Mouse (Mus musculus): Measurements from ENCODE around the gene Mrtfb. TPM values are rescaled to one million over a fixed set of nuclear protein-coding genes. Genes with fewer than 3 reads are reported as not detected.

Mrtfb gene
- polyA plus RNA-seq, 1 experiment from 2014 or later: 4.5 TPM

GRCm38 (mm10) chr16:13232912-13233802, 23.1 kb upstream of the Mrtfb start:
- H3K4me3 ChIP-seq (ENCODE audit: low read depth, low read length): no peak overlapping the region
- no peak overlapping the region for H3K27ac ChIP-seq (ENCODE audit: low read length)
- H3K4me1 ChIP-seq (ENCODE audit: control insufficient read depth, low read depth, low read length): no peaks in the 10 kb centered on the region
- no peak overlapping the region for H3K9ac ChIP-seq (ENCODE audit: low read depth, low read length)
- H3K36me3 ChIP-seq (ENCODE audit: control insufficient read depth, insufficient read depth): no peaks in the 10 kb centered on the region
- peak; percentile 43; the same call in 1 of the 2 replicates for ATAC-seq (ENCODE audit: low read depth)
- H3K4me2 ChIP-seq (ENCODE audit: low read depth, low read length): no peak overlapping the region
- WGBS (ENCODE audit: insufficient replicate concordance): 38% methylated on average over 14 of the region's 14 CpGs
- H3K27me3 ChIP-seq (ENCODE audit: control insufficient read depth, insufficient read depth, low read depth, low read length): no peaks in the 10 kb centered on the region
- no peaks in the 10 kb centered on the region for H3K9me3 ChIP-seq (replicated peaks; ENCODE audit: control insufficient read depth, low read length)

- Histone ChIP-seq H3K9me3 (replicated peaks; ENCODE audit: control insufficient read depth, low read length) (no peaks in the 10 kb centered on the region), H3K9ac (ENCODE audit: low read depth, low read length) (no peak overlapping the region), H3K27me3 (ENCODE audit: control insufficient read depth, insufficient read depth, low read depth, low read length) (no peaks in the 10 kb centered on the region), H3K4me2 (ENCODE audit: low read depth, low read length) (no peak overlapping the region), H3K4me1 (ENCODE audit: control insufficient read depth, low read depth, low read length) (no peaks in the 10 kb centered on the region), H3K4me3 (ENCODE audit: low read depth, low read length) (no peak overlapping the region), H3K27ac (ENCODE audit: low read length) (no peak overlapping the region), H3K36me3 (ENCODE audit: control insufficient read depth, insufficient read depth) (no peaks in the 10 kb centered on the region)
- WGBS (ENCODE audit: insufficient replicate concordance): 28% methylated on average over 4 of the region's 4 CpGs
- ATAC-seq (ENCODE audit: low read depth): no peak
These were observed 17.2 kb upstream of the Mrtfb start for GRCm38 (mm10) chr16:13239039-13239438.

GRCm38 (mm10) chr16:13239544-13239943, 16.7 kb upstream of the Mrtfb start:
- Histone ChIP-seq H3K36me3 (ENCODE audit: control insufficient read depth, insufficient read depth) (no peaks in the 10 kb centered on the region), H3K27ac (ENCODE audit: low read length) (no peak overlapping the region), H3K4me3 (ENCODE audit: low read depth, low read length) (no peak overlapping the region), H3K4me1 (ENCODE audit: control insufficient read depth, low read depth, low read length) (no peaks in the 10 kb centered on the region), H3K9ac (ENCODE audit: low read depth, low read length) (no peak overlapping the region), H3K27me3 (ENCODE audit: control insufficient read depth, insufficient read depth, low read depth, low read length) (no peaks in the 10 kb centered on the region), H3K4me2 (ENCODE audit: low read depth, low read length) (no peak overlapping the region), H3K9me3 (replicated peaks; ENCODE audit: control insufficient read depth, low read length) (no peaks in the 10 kb centered on the region)
- no peak; the same call in 1 of the 2 replicates for ATAC-seq (ENCODE audit: low read depth)
- 49% methylated on average over 2 of the region's 2 CpGs for WGBS (ENCODE audit: insufficient replicate concordance)

- Histone ChIP-seq H3K4me2 (ENCODE audit: low read depth, low read length) (no peak overlapping the region), H3K36me3 (ENCODE audit: control insufficient read depth, insufficient read depth) (no peaks in the 10 kb centered on the region), H3K9me3 (replicated peaks; ENCODE audit: control insufficient read depth, low read length) (no peaks in the 10 kb centered on the region), H3K27ac (ENCODE audit: low read length) (no peak overlapping the region), H3K4me1 (ENCODE audit: control insufficient read depth, low read depth, low read length) (no peaks in the 10 kb centered on the region), H3K9ac (ENCODE audit: low read depth, low read length) (no peak overlapping the region), H3K27me3 (ENCODE audit: control insufficient read depth, insufficient read depth, low read depth, low read length) (no peaks in the 10 kb centered on the region), H3K4me3 (ENCODE audit: low read depth, low read length) (no peak overlapping the region)
- ATAC-seq (ENCODE audit: low read depth): peak; percentile 55; the same call in 1 of the 2 replicates
- 39% methylated on average over 7 of the region's 7 CpGs for WGBS (ENCODE audit: insufficient replicate concordance)
These were observed 16.0 kb upstream of the Mrtfb start for GRCm38 (mm10) chr16:13240326-13240725.

- Histone ChIP-seq H3K27ac (ENCODE audit: low read length) (no peak overlapping the region), H3K9ac (ENCODE audit: low read depth, low read length) (no peak overlapping the region), H3K27me3 (ENCODE audit: control insufficient read depth, insufficient read depth, low read depth, low read length) (no peaks in the 10 kb centered on the region), H3K9me3 (replicated peaks; ENCODE audit: control insufficient read depth, low read length) (no peaks in the 10 kb centered on the region), H3K4me2 (ENCODE audit: low read depth, low read length) (no peak overlapping the region), H3K4me1 (ENCODE audit: control insufficient read depth, low read depth, low read length) (no peaks in the 10 kb centered on the region), H3K36me3 (ENCODE audit: control insufficient read depth, insufficient read depth) (no peaks in the 10 kb centered on the region), H3K4me3 (ENCODE audit: low read depth, low read length) (no peak overlapping the region)
- ATAC-seq (ENCODE audit: low read depth): no peak
- 48% methylated on average over 4 of the region's 4 CpGs for WGBS (ENCODE audit: insufficient replicate concordance)
These were observed 10.6 kb upstream of the Mrtfb start for GRCm38 (mm10) chr16:13245658-13246057.

GRCm38 (mm10) chr16:13246855-13247254, 9.4 kb upstream of the Mrtfb start:
- no peaks in the 10 kb centered on the region for H3K4me1 ChIP-seq (ENCODE audit: control insufficient read depth, low read depth, low read length)
- H3K27me3 ChIP-seq (ENCODE audit: control insufficient read depth, insufficient read depth, low read depth, low read length): no peaks in the 10 kb centered on the region
- no peak for ATAC-seq (ENCODE audit: low read depth)
- H3K9ac ChIP-seq (ENCODE audit: low read depth, low read length): no peak overlapping the region
- WGBS (ENCODE audit: insufficient replicate concordance): 30% methylated on average over 3 of the region's 3 CpGs
- H3K9me3 ChIP-seq (replicated peaks; ENCODE audit: control insufficient read depth, low read length): no peaks in the 10 kb centered on the region
- no peak overlapping the region for H3K27ac ChIP-seq (ENCODE audit: low read length)
- no peaks in the 10 kb centered on the region for H3K36me3 ChIP-seq (ENCODE audit: control insufficient read depth, insufficient read depth)
- H3K4me3 ChIP-seq (ENCODE audit: low read depth, low read length): no peak overlapping the region
- no peak overlapping the region for H3K4me2 ChIP-seq (ENCODE audit: low read depth, low read length)

GRCm38 (mm10) chr16:13250061-13250460, 6.2 kb upstream of the Mrtfb start:
- Histone ChIP-seq H3K9ac (ENCODE audit: low read depth, low read length) (no peak overlapping the region), H3K27me3 (ENCODE audit: control insufficient read depth, insufficient read depth, low read depth, low read length) (no peaks in the 10 kb centered on the region), H3K4me1 (ENCODE audit: control insufficient read depth, low read depth, low read length) (no peaks in the 10 kb centered on the region), H3K36me3 (ENCODE audit: control insufficient read depth, insufficient read depth) (no peaks in the 10 kb centered on the region), H3K4me2 (ENCODE audit: low read depth, low read length) (no peak overlapping the region), H3K9me3 (replicated peaks; ENCODE audit: control insufficient read depth, low read length) (no peaks in the 10 kb centered on the region), H3K27ac (ENCODE audit: low read length) (no peak overlapping the region), H3K4me3 (ENCODE audit: low read depth, low read length) (no peak overlapping the region)
- ATAC-seq (ENCODE audit: low read depth): no peak
- WGBS (ENCODE audit: insufficient replicate concordance): 65% methylated on average over 5 of the region's 5 CpGs

- Histone ChIP-seq H3K9me3 (replicated peaks; ENCODE audit: control insufficient read depth, low read length) (no peaks in the 10 kb centered on the region), H3K9ac (ENCODE audit: low read depth, low read length) (peak overlapping the region; percentile 76), H3K4me3 (ENCODE audit: low read depth, low read length) (peak overlapping the region; percentile 80), H3K27me3 (ENCODE audit: control insufficient read depth, insufficient read depth, low read depth, low read length) (no peaks in the 10 kb centered on the region; the same call in 1 of the 2 replicates), H3K27ac (ENCODE audit: low read length) (peak overlapping the region; percentile 16; the same call in 1 of the 2 replicates), H3K4me2 (ENCODE audit: low read depth, low read length) (peak overlapping the region; percentile 82), H3K36me3 (ENCODE audit: control insufficient read depth, insufficient read depth) (no peaks in the 10 kb centered on the region), H3K4me1 (ENCODE audit: control insufficient read depth, low read depth, low read length) (peaks cover 9% of the 10 kb centered on the region)
- 8% methylated on average over 34 of the region's 64 CpGs for WGBS (ENCODE audit: insufficient replicate concordance)
- peak; percentile 63 for ATAC-seq (ENCODE audit: low read depth)
These were observed 616 bp downstream of the Mrtfb start for GRCm38 (mm10) chr16:13256667-13257527.

GRCm38 (mm10) chr16:13257528-13257835, 1.2 kb downstream of the Mrtfb start:
- ATAC-seq (ENCODE audit: low read depth): no peak
- H3K4me2 ChIP-seq (ENCODE audit: low read depth, low read length): peak overlapping the region; percentile 82
- H3K9me3 ChIP-seq (replicated peaks; ENCODE audit: control insufficient read depth, low read length): no peaks in the 10 kb centered on the region
- H3K4me1 ChIP-seq (ENCODE audit: control insufficient read depth, low read depth, low read length): peaks cover 9% of the 10 kb centered on the region
- H3K4me3 ChIP-seq (ENCODE audit: low read depth, low read length): no peak overlapping the region; the same call in 1 of the 2 replicates
- 38% methylated on average over 5 of the region's 5 CpGs for WGBS (ENCODE audit: insufficient replicate concordance)
- no peaks in the 10 kb centered on the region; the same call in 1 of the 2 replicates for H3K27me3 ChIP-seq (ENCODE audit: control insufficient read depth, insufficient read depth, low read depth, low read length)
- no peaks in the 10 kb centered on the region for H3K36me3 ChIP-seq (ENCODE audit: control insufficient read depth, insufficient read depth)
- H3K9ac ChIP-seq (ENCODE audit: low read depth, low read length): no peak overlapping the region
- no peak overlapping the region for H3K27ac ChIP-seq (ENCODE audit: low read length)
